Mouse (Mus musculus): ENCODE measurements around the gene Klhdc4. TPM values are rescaled to one million over a fixed set of nuclear protein-coding genes. Genes with fewer than 3 reads are reported as not detected.

Klhdc4 gene
- polyA plus RNA-seq, 1 experiment: 29.9 TPM

DNA sequence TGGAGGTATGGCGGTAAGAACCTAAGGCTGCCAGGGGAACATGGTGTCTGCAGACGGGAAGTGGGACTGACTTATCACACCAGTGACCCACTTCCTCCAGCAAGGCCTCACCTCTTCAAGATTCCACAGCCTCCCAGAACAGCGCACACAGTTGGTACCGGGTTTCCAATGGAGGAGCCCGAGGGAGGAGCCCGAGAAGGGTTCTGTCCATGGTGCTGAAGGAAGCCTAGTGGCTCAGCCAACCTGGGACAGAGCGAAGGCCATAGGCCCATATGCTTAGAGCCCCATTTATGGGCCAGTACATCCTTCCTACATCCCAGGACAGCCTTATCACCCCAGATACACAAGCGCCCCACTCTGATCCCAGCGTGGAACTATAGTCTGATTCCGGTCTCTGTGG lies 67.9 kb downstream of the Klhdc4 start:
- peak; percentile 10 for DNase-seq
- Histone ChIP-seq H3K27ac (ENCODE audit: control insufficient read depth, insufficient read depth, low read length) (no peak overlapping the region), H3K4me1 (replicated peaks; ENCODE audit: control insufficient read depth, insufficient read depth, low read length) (no peaks in the 10 kb centered on the region), H3K27me3 (ENCODE audit: control insufficient read depth, insufficient read depth, low read length) (no peaks in the 10 kb centered on the region; the same call in 1 of the 2 replicates), H3K36me3 (ENCODE audit: control insufficient read depth, insufficient read depth, low read length) (no peaks in the 10 kb centered on the region), H3K4me3 (ENCODE audit: control insufficient read depth, insufficient read depth, low read length) (no peak overlapping the region)
- 35% methylated on average over 10 of the region's 10 CpGs for WGBS
- TF ChIP-seq POLR2A (IDR thresholded peaks at IDR 0.05; ENCODE audit: control insufficient read depth, extremely low read depth, insufficient read depth, low read length, poor library complexity) (no peak), CTCF (IDR thresholded peaks at IDR 0.05; ENCODE audit: borderline replicate concordance, control insufficient read depth, extremely low read depth, insufficient read depth, low read length, poor library complexity) (no peak)

DNA sequence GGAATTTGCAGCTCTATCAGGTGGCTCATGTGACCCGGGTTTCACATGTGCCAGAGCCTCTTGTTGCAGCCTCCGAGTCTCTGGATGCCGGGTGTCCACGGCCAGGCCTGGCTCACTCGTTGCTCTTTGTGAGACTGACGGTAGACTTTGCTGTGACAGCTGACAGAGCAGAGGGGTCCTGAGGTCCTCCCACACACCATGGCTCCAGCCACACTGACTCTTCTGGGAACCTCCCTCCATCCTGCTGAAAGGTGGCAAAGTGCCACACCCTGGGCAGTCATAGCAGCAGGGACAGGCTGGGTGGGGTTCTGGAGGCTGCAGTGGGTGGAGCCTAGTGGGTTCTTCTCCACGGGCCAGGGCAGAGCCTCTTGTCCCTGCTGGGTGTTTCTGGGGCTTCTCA lies 68.9 kb downstream of the Klhdc4 start:
- WGBS: 80% methylated on average over 7 of the region's 7 CpGs
- no peaks in the 10 kb centered on the region for H3K36me3 ChIP-seq (ENCODE audit: control insufficient read depth, insufficient read depth, low read length)
- DNase-seq: no peak
- no peaks in the 10 kb centered on the region; the same call in 1 of the 2 replicates for H3K27me3 ChIP-seq (ENCODE audit: control insufficient read depth, insufficient read depth, low read length)
- no peak overlapping the region for H3K4me3 ChIP-seq (ENCODE audit: control insufficient read depth, insufficient read depth, low read length)
- H3K27ac ChIP-seq (ENCODE audit: control insufficient read depth, insufficient read depth, low read length): no peak overlapping the region
- no peaks in the 10 kb centered on the region for H3K4me1 ChIP-seq (replicated peaks; ENCODE audit: control insufficient read depth, insufficient read depth, low read length)
- TF ChIP-seq POLR2A (IDR thresholded peaks at IDR 0.05; ENCODE audit: control insufficient read depth, extremely low read depth, insufficient read depth, low read length, poor library complexity) (no peak), CTCF (IDR thresholded peaks at IDR 0.05; ENCODE audit: borderline replicate concordance, control insufficient read depth, extremely low read depth, insufficient read depth, low read length, poor library complexity) (no peak)

DNA sequence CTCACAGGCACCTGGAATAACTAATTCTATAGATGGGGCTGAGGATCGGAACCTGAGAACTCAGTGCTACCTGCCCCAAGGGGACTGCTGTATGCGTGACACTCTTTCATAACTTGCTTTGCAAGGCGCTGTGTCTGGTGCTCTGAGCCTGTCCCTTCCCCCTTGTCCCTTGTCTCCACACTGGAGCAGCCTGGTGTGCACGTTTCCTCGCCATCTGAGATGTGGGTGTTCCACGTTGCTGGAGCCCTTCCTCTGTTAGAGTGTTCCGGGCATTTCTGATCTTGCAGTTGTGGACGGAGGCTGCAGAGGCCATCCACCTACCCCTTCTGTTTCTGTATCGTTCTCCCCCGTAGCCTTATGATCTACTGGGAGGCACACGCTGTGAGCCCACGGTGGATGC lies 70.9 kb downstream of the Klhdc4 start:
- Histone ChIP-seq H3K36me3 (ENCODE audit: control insufficient read depth, insufficient read depth, low read length) (no peaks in the 10 kb centered on the region), H3K27ac (ENCODE audit: control insufficient read depth, insufficient read depth, low read length) (no peak overlapping the region), H3K27me3 (ENCODE audit: control insufficient read depth, insufficient read depth, low read length) (no peaks in the 10 kb centered on the region; the same call in 1 of the 2 replicates), H3K4me1 (replicated peaks; ENCODE audit: control insufficient read depth, insufficient read depth, low read length) (no peaks in the 10 kb centered on the region), H3K4me3 (ENCODE audit: control insufficient read depth, insufficient read depth, low read length) (no peak overlapping the region)
- TF ChIP-seq CTCF (IDR thresholded peaks at IDR 0.05; ENCODE audit: borderline replicate concordance, control insufficient read depth, extremely low read depth, insufficient read depth, low read length, poor library complexity): no peak
- no peak for TF ChIP-seq POLR2A (IDR thresholded peaks at IDR 0.05; ENCODE audit: control insufficient read depth, extremely low read depth, insufficient read depth, low read length, poor library complexity)
- WGBS: 79% methylated on average over 12 of the region's 12 CpGs
- no peak for DNase-seq

DNA sequence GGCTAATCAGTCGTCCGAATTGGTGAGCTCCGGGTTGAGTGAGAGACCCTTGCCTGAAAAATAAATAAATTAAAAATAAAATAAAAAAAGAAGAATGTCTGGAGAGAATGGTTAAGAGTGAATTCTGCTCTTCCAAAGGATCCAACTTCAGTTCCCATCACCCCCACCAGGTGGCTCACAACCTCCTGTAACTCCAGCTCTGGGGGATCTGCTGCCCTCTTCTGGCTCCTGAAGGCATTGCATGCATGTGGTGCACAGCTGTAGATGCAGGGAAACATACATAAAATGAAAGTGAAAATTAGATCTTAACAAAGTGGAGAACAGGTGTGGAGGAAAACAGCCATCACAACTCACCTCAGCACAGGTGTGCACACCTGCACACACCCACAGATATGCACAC lies 78.0 kb downstream of the Klhdc4 start:
- TF ChIP-seq CTCF (IDR thresholded peaks at IDR 0.05; ENCODE audit: borderline replicate concordance, control insufficient read depth, extremely low read depth, insufficient read depth, low read length, poor library complexity): peak; percentile 61; the same call in 1 of the 2 replicates
- no peak for TF ChIP-seq POLR2A (IDR thresholded peaks at IDR 0.05; ENCODE audit: control insufficient read depth, extremely low read depth, insufficient read depth, low read length, poor library complexity)
- H3K27me3 ChIP-seq (ENCODE audit: control insufficient read depth, insufficient read depth, low read length): no peaks in the 10 kb centered on the region
- 25% methylated on average over 3 of the region's 3 CpGs for WGBS

DNA sequence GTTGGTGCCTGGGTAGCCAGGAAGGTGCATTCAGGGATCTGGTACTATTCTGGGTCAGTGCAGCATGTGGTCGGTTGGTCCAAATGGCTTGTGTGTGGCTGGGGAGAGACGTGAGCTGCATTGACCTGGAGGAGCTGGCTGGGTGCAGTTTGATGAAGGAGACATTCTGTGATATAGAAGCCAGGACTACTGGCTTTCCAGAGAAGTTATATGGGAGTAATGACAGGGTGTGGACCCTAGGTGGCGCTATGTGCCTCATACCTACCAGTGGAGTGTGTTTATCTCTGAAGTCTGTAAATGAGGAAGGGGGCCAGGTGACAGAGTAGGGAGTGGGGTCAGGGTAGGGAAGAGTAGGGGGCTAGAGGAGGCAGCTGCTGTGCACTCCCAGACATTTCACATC lies 78.9 kb downstream of the Klhdc4 start:
- 51% methylated on average over 3 of the region's 3 CpGs for WGBS

More for the DNA sequence above, 78.0 kb downstream of the Klhdc4 start:
- H3K36me3 ChIP-seq (ENCODE audit: control insufficient read depth, insufficient read depth, low read length): no peaks in the 10 kb centered on the region
- no peak overlapping the region for H3K27ac ChIP-seq (ENCODE audit: control insufficient read depth, insufficient read depth, low read length)
- H3K4me3 ChIP-seq (ENCODE audit: control insufficient read depth, insufficient read depth, low read length): no peak overlapping the region
- H3K4me1 ChIP-seq (replicated peaks; ENCODE audit: control insufficient read depth, insufficient read depth, low read length): no peaks in the 10 kb centered on the region
- peak; percentile 65 for DNase-seq

DNA sequence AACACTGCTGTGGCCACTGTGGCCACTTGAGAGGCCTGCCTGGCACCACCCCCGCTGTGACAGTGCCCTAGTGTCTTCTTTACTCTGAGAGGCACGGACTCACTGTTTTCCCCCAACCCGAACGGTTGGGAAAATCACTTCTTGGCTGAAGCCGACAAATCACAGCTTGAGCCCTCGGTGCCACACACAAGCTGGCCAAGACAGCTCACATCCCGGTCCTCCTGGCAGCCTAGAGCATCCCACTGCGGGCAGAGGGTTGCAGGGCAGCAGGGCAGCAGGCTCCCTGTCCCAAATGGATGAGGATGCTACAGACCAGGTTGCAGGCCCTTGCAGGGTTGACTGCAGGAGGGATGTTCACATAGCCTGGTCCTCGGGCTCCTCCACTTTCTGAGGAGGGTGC lies 79.9 kb downstream of the Klhdc4 start:
- Histone ChIP-seq H3K4me3 (ENCODE audit: control insufficient read depth, insufficient read depth, low read length) (no peak overlapping the region), H3K36me3 (ENCODE audit: control insufficient read depth, insufficient read depth, low read length) (no peaks in the 10 kb centered on the region), H3K27ac (ENCODE audit: control insufficient read depth, insufficient read depth, low read length) (no peak overlapping the region), H3K27me3 (ENCODE audit: control insufficient read depth, insufficient read depth, low read length) (no peaks in the 10 kb centered on the region), H3K4me1 (replicated peaks; ENCODE audit: control insufficient read depth, insufficient read depth, low read length) (no peaks in the 10 kb centered on the region)
- TF ChIP-seq CTCF (IDR thresholded peaks at IDR 0.05; ENCODE audit: borderline replicate concordance, control insufficient read depth, extremely low read depth, insufficient read depth, low read length, poor library complexity) (no peak), POLR2A (IDR thresholded peaks at IDR 0.05; ENCODE audit: control insufficient read depth, extremely low read depth, insufficient read depth, low read length, poor library complexity) (no peak)
- WGBS: 87% methylated on average over 9 of the region's 9 CpGs
- no peak for DNase-seq

More for the DNA sequence above, 78.9 kb downstream of the Klhdc4 start:
- H3K4me1 ChIP-seq (replicated peaks; ENCODE audit: control insufficient read depth, insufficient read depth, low read length): no peaks in the 10 kb centered on the region
- no peak overlapping the region for H3K4me3 ChIP-seq (ENCODE audit: control insufficient read depth, insufficient read depth, low read length)
- H3K27ac ChIP-seq (ENCODE audit: control insufficient read depth, insufficient read depth, low read length): no peak overlapping the region
- no peak for DNase-seq
- no peaks in the 10 kb centered on the region for H3K27me3 ChIP-seq (ENCODE audit: control insufficient read depth, insufficient read depth, low read length)
- TF ChIP-seq POLR2A (IDR thresholded peaks at IDR 0.05; ENCODE audit: control insufficient read depth, extremely low read depth, insufficient read depth, low read length, poor library complexity): no peak
- TF ChIP-seq CTCF (IDR thresholded peaks at IDR 0.05; ENCODE audit: borderline replicate concordance, control insufficient read depth, extremely low read depth, insufficient read depth, low read length, poor library complexity): no peak
- H3K36me3 ChIP-seq (ENCODE audit: control insufficient read depth, insufficient read depth, low read length): no peaks in the 10 kb centered on the region

Other genes with a start within 250 kb of the Klhdc4 start
- 103 and 113 TPM in 2 replicates for gene Map1lc3b, start 239.2 kb downstream of the Klhdc4 start, polyA plus RNA-seq (2012; rRNA removed)
- gene Zcchc14, start 176.7 kb downstream of the Klhdc4 start, polyA plus RNA-seq (2012; rRNA removed): 5.6 and 6.5 TPM in 2 replicates
- gene Jph3, start 99.9 kb downstream of the Klhdc4 start, polyA plus RNA-seq (2012; rRNA removed): 0.07 TPM in 1 of 2 replicates, not detected in the other
- 45.9 and 66.8 TPM in 2 replicates for gene Slc7a5, start 78.1 kb upstream of the Klhdc4 start, polyA plus RNA-seq (2012; rRNA removed)
- 0.75 TPM in 1 of 2 replicates, not detected in the other for gene Car5a, start 115.3 kb upstream of the Klhdc4 start, polyA plus RNA-seq (2012; rRNA removed)
- 151 and 153 TPM in 2 replicates for gene Banp, start 120.2 kb upstream of the Klhdc4 start, polyA plus RNA-seq (2012; rRNA removed)

Data from thymus, adult 2 months (tissue).